Mouse (Mus musculus): ENCODE measurements around the gene Rbm25. TPM values are rescaled to one million over a fixed set of nuclear protein-coding genes. Genes with fewer than 3 reads are reported as not detected.

Gene Rbm25
- polyA plus RNA-seq, 1 experiment from 2014 or later = 203 TPM

DNA sequence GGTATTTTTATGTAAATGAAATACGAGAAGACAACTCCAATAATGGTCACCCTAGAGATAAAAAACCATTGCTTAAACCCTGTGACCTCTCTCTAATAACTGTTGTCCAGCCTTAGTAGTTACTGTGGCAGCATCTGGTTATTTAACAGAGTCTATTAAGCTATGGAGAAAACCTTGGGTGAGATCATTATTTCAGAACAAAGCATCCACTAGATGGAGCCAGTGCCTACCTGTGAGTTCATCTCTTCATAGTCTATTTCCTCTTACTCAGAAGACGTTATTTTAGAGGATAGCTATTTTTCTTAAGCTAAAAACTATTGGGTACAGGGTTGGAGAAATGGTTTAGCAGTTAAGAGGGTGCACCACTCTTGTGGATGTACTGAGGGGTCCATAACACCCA is 82.7 kb downstream of the Rbm25 start:
- Histone ChIP-seq H3K27me3 (ENCODE audit: insufficient read depth, poor library complexity, severe bottlenecking) (no peaks in the 10 kb centered on the region), H3K4me3 (no peak overlapping the region), H3K4me1 (replicated peaks) (no peaks in the 10 kb centered on the region), H3K27ac (no peak overlapping the region), H3K36me3 (peaks cover 86% of the 10 kb centered on the region), H3K9me3 (no peaks in the 10 kb centered on the region)
- DNase-seq (ENCODE audit: low spot score) = no peak
- WGBS = 56% methylated on average over 2 of the region's 2 CpGs

DNA sequence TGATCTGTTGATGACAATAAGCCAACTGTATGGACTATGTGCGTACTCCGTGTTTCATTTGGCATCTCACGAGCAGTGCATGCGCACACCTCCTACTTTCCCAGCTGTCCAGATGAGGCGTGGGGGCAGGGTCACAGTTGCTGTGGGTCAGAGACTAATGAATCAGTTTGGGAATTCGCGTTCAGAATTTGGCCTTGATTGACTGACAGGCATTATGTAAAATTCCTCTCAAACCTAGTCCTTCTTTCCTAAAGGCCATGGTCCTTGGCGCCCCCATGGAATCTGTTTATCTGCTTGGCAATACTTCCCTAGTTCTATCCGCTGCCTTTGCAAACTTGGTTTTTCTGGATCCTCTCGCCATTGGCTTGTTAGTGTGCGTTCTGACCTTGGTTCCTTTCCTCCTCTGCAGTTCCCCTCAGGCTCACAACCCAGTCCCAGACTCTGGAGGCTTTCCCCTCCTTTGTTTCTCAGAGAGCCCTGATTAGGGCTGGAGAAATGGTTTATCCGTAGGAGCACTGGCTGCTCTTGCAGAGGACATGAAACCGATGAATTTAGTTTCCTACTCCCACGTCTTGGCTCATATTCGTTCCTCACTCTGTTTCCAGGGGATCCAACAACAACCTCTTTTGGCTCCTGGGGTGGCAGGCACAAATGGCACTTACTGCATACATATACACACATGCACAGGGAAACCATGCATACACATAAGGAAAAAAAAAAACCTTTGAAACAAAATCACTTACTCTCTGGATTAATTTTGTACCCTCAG is 85.6 kb downstream of the Rbm25 start:
- Histone ChIP-seq H3K27me3 (ENCODE audit: insufficient read depth, poor library complexity, severe bottlenecking) (no peaks in the 10 kb centered on the region), H3K4me3 (no peak overlapping the region), H3K9me3 (no peaks in the 10 kb centered on the region), H3K36me3 (peaks cover 87% of the 10 kb centered on the region), H3K4me1 (replicated peaks) (no peaks in the 10 kb centered on the region), H3K27ac (no peak overlapping the region)
- DNase-seq (ENCODE audit: low spot score) = no peak
- WGBS = 90% methylated on average over 15 of the region's 15 CpGs

DNA sequence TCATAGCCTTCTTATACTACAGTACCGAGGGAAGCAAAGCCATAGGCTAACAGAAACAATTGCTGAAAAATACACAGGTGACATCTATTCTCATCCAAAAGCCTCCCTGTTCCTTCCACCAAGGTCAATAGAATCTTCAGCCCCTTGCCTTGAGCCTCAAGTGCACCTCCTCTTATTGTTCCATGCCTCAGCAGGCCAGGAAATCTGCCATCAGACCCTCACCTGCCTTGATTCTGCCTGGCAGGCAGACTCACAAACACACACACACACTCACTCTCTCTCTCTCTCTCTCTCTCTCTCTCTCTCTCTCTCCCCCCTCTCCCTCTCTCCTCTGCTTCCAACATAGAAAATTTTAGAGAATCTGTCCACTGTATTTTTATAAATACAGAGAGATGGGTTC is 88.4 kb downstream of the Rbm25 start:
- DNase-seq (ENCODE audit: low spot score) = no peak
- Histone ChIP-seq H3K27ac (no peak overlapping the region), H3K4me1 (replicated peaks) (no peaks in the 10 kb centered on the region), H3K27me3 (ENCODE audit: insufficient read depth, poor library complexity, severe bottlenecking) (no peaks in the 10 kb centered on the region), H3K9me3 (no peaks in the 10 kb centered on the region), H3K36me3 (peaks cover 87% of the 10 kb centered on the region), H3K4me3 (no peak overlapping the region)
- 100% methylated on average over 1 of the region's 1 CpGs for WGBS

DNA sequence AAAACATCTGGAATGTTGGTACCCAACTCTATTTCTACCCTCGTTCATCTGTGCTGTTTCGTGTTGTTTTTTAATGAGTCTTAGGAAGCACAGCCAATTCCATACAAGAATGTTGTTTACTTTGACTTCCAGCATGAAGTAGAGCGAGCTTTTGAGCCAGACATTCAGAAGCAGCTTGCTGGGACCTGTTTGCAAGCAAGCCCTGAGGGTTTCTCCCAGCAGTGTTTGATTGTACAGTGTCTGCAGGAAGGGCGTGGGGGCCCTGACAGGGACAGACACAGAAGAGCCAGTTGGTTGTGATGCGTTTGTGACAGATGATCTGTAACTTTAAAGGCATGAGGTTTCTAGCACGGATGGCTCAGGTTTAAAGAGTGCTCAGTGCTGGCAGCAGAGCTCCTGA is 90.2 kb downstream of the Rbm25 start:
- Histone ChIP-seq H3K36me3 (peaks cover 87% of the 10 kb centered on the region), H3K27ac (no peak overlapping the region), H3K4me3 (no peak overlapping the region), H3K4me1 (replicated peaks) (no peaks in the 10 kb centered on the region), H3K27me3 (ENCODE audit: insufficient read depth, poor library complexity, severe bottlenecking) (no peaks in the 10 kb centered on the region), H3K9me3 (no peaks in the 10 kb centered on the region)
- DNase-seq (ENCODE audit: low spot score) = no peak
- WGBS = 83% methylated on average over 6 of the region's 6 CpGs

DNA sequence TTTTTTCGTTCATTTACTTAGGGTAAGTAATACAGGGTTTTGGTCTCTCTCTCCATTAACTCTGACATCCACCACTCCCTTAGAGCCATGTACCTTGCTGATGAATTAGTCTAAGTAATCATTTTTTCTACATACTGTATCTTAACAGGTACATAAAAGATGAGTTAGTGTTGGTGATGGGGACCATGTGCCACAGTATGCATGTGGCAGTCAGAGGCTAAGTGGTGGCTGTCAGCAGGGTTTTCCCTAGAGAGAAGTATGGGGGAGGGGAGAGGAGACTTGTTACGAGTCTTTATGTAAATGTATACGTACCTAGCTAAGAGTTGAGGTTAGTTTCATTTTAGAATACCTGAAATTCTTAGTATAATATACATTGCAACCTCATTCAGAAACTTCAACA is 92.0 kb downstream of the Rbm25 start:
- 91% methylated on average over 3 of the region's 3 CpGs for WGBS
- Histone ChIP-seq H3K4me1 (replicated peaks) (no peaks in the 10 kb centered on the region), H3K9me3 (no peaks in the 10 kb centered on the region), H3K27ac (no peak overlapping the region), H3K4me3 (no peak overlapping the region), H3K27me3 (ENCODE audit: insufficient read depth, poor library complexity, severe bottlenecking) (no peaks in the 10 kb centered on the region), H3K36me3 (peaks cover 86% of the 10 kb centered on the region)
- DNase-seq (ENCODE audit: low spot score) = no peak

DNA sequence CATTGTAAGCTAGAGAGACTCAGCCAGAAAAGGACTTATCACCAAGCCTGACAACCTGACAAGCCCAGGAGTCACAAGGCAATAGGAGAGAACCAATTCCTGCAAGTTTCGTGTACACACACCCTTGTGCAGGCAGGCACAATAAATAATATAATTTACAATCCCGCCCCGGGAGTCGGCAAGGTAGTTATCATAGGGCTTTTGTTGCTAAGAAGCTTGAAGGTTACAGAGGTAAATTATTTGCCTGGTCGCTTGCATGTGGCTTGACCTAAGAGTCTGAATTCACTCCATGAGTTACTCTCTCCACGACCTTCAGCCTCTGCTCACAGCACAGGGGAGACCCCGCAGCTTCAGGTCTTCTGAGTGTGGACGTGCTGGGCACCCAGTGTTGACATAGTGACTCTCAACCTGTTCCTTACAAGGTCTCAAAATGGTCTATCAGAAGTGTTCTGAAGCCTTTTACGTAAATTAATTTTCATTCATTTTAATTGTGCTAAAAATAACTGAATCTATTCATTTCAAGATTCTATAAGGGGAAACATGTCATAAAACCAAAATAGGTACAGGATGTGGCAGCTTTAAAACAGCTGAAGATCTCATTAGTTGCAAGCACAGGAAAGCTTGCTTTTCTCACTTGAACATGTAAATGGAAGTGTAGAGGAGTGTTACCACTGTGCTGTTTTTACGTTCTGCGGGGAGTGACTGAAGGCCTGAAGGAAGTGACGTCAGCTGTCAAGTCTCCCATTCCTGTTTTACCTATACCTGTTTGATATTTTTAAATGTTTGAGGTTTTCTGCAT is 95.7 kb downstream of the Rbm25 start:
- no peak for DNase-seq (ENCODE audit: low spot score)
- Histone ChIP-seq H3K9me3 (no peaks in the 10 kb centered on the region), H3K27ac (no peak overlapping the region), H3K4me1 (replicated peaks) (no peaks in the 10 kb centered on the region), H3K27me3 (ENCODE audit: insufficient read depth, poor library complexity, severe bottlenecking) (no peaks in the 10 kb centered on the region), H3K4me3 (no peak overlapping the region), H3K36me3 (peaks cover 96% of the 10 kb centered on the region)
- WGBS = 93% methylated on average over 12 of the region's 12 CpGs

DNA sequence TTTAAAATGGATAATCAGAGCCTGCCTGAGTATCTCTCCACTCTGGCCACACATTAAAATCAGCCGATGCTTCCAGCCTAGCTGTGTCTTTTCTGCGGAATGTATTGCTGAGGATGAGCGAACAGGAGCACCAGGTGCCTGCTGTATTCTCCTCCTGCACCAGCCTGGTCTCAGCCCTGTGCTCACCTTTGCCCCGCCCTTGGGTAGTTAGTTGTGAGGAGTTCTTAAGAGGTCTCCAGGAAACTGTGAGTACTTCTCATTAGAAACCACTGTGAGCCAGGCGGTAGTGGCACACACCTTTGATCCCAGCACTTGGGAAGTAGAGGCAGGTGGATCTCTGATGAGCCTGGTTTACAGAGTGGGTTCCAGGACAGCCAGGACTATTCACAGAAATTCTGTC is 101.2 kb downstream of the Rbm25 start:
- Histone ChIP-seq H3K4me1 (replicated peaks) (no peaks in the 10 kb centered on the region), H3K9me3 (no peaks in the 10 kb centered on the region), H3K27ac (no peak overlapping the region), H3K36me3 (peaks cover 98% of the 10 kb centered on the region), H3K4me3 (no peak overlapping the region), H3K27me3 (ENCODE audit: insufficient read depth, poor library complexity, severe bottlenecking) (no peaks in the 10 kb centered on the region)
- WGBS = 93% methylated on average over 5 of the region's 5 CpGs
- DNase-seq (ENCODE audit: low spot score) = no peak

Other genes starting within 250 kb of the Rbm25 start
- 5.3 and 10.5 TPM in 2 replicates for gene Dpf3, start 143.5 kb upstream of the Rbm25 start, polyA plus RNA-seq (2016; fragmentation: Nextera tagmentation; extraction: Ambion mirVana)
- gene Dcaf4, start 110.8 kb upstream of the Rbm25 start, polyA plus RNA-seq (2016; fragmentation: Nextera tagmentation; extraction: Ambion mirVana) = 24.8 and 25.7 TPM in 2 replicates
- gene Zfyve1, start 34.0 kb upstream of the Rbm25 start, polyA plus RNA-seq (2016; fragmentation: Nextera tagmentation; extraction: Ambion mirVana) = 22.0 and 25.3 TPM in 2 replicates
- gene Psen1, start 56.9 kb downstream of the Rbm25 start, polyA plus RNA-seq (2016; fragmentation: Nextera tagmentation; extraction: Ambion mirVana) = 68.0 and 70.4 TPM in 2 replicates
- 0.04 and 0.14 TPM in 2 replicates for gene Papln, start 132.4 kb downstream of the Rbm25 start, polyA plus RNA-seq (2016; fragmentation: Nextera tagmentation; extraction: Ambion mirVana)